Mouse (Mus musculus) adrenal gland, adult (tissue): ENCODE measurements around the gene Pcyt2.

Source experiments
- DNase-seq, 2 experiments: peaks; one replicate each; pipeline ENCODE4 v3.0.0; 2022 to 2023; ENCODE audit warnings: low spot score in 1 of 2; ENCODE audit not compliant: inconsistent age in 2 of 2

Pcyt2 gene

DNA sequence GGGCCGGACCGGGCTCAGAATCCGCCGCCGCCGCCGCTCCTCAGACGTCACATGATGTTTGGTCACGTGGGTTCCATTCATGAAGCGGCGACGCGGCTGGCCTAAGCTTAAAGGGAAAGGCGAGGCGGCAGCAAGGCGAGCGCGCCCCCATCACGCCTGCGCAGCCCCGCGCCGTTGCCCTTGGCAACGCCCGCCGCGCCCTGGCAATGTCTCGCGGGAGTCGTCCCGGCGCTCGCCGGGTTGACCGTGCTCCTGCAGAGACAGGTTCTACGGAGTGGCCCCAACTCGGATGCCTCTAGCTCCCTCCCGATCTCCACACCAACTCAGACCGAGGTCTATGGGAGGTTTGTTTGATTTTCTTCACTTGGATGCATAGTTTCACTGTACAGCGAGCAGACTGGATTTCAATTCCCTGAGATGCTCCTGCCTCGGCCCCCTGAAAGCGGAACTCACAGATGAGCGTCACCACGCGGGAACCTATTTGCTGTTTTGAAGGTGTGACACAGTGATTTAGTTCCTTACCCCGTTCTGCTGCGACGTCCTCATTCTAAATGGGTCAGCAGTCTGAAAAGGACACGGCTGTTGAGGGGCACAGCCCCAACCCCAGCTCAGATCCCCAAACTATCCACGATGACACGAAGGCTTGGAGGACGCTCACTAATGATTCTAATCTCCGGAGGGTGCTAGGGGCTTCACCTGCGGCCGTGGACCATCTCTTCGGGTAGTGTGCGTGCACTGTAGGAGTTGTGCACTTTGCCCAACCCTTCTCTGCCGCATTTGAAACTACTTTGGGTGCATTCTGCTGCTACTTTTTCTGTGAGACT is 16.0 kb upstream of the Pcyt2 start, which contains the start of gene Mafg:
Mafg (minus strand) TSS at position 81 of the 824 bp plus-strand sequence.
- DNase-seq = peak; percentile 96 to 97

DNA sequence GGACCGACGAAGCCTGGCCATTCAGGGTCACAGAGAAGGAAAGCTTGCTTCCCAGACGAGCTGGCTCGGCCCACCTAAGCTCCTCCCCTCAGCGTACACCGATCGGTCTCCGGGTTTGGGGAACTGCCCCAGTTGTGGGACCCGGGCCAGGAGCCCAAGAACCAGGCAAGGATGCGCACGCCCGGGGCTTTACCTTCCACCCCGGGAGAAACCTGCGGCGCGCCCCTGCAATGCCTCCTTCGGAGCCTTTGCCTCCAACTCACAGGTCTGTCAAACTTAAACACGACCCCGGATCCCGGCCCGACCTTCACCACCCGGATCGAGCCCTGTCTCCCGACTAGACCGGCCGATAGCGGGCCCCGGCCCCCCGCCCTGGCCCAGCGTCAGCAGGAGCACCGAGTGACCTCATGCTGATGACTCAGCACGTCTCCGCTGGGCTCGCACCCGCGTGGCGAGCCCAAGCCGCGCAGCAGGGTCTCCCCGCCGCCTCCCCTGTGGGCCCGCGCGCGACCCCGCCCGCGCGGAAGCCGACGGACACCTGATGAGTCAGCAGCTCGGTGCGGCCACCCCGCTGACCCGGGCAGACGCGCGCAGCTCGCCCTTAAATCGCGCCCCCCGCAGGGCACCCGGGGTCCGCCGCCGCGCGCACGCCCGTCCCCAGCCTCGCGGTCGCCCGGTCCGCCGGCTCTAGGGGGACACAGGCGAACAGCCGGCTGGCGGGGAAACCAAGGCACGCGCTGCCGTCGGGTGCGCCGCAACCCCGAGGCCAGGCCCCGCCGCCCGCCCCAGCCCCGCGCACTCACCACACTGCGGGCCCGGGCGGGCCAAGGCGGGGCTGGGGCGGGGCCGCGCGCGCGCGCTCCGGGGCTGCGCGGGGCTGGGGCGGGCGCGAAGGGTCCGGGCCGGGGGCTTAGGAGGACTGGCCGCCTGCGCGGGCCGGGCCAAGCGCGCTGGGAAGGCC is 15.1 kb upstream of the Pcyt2 start:
- DNase-seq = peak; percentile 90 to 96

DNA sequence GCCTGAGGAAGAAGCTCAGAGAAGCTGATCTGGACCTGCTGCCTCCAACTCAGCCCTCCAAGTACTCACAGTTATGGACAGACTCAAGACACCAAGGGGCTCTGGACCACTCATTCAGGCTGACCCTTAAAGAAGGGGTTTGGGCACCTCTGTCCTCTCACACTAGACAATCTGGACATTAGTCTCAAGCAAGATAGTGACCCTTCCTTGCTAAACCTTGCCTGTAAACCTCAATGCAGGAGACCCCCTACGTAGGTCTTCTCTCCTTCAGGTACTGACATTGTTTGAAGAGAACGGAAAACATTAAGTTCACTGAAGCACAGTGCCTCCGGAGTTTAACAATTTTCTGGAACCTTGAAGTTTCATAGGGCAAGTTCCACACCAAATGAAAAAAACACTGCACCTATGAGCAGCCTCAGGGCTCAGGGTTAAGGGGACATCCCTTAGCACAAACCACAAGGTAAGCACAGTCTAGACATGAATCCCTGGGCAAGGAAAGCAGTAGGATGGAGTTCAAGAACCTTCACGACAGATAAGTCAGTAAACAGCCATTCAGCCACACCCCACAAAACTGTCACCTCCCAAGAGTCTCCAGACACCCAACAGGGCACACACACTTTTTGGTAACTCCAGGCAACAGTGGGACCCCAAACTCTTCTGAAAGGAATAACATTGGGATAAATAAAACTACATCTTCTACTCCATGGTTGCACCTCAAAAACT is 14.2 kb upstream of the Pcyt2 start:
- DNase-seq = peak; percentile 18 to 54

DNA sequence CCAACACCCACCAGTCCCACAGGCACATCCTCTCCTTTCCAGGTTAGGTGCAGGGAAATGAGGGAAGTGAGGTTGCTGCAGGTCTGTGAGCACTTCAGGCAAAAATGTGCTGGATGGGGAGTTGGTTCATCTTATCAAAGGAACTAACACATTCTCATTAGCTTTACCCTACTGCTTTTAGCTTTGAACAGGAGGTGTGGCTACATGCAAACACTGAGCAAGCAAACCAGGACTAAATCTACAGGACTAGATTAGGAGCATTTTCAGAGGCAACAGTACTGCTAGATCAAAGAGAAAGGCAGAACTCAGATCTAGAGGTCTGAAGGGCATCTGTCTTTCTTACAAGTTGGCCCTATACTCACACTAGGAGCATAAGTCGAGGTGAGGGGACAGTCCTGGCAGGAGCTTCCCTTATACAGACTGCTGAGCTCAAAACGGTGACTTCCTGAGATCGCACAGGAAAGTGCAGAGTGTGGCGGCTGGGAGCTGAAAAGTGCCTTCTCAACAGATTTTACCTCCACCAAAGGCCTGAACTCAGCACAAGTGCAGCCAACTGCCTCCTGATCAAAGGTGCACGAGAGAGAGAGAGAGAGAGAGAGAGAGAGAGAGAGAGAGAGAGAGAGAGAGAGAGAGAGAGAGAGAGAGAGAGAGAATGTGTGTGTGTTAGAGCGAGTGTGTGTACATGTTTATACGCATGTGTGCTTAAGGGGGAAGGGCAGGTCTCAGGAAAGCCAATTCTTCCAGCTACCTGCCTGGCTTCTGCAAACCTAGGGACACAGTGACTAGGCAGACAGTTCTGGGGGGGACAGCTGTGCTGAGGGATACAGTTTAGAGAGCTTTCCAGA is 13.4 kb upstream of the Pcyt2 start:
- peak; percentile 16 to 60 for DNase-seq

DNA sequence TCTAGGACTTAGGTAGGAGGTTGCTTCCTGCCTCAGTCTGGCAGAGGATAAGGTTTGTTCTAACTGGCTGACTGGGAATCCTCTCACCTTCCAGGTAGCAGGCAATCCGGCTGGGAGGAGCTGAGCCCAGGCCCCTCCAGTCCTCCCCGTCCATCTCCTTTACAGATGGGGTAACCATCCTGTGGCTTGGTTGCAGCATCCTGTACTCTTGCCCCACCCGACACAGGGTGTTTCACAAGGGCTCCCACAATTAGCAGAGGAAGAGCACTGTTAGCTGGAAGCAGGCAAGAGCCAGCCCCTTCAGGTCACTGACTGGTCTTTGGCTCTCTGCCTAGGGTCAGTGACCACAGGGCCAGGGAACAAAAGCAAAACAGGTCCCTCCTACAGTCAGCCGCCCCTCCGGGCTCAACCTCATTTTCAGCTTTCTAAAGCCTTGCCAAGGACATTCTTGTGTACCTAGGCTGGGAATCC is 12.7 kb upstream of the Pcyt2 start:
- peak; percentile 67 to 79 for DNase-seq

DNA sequence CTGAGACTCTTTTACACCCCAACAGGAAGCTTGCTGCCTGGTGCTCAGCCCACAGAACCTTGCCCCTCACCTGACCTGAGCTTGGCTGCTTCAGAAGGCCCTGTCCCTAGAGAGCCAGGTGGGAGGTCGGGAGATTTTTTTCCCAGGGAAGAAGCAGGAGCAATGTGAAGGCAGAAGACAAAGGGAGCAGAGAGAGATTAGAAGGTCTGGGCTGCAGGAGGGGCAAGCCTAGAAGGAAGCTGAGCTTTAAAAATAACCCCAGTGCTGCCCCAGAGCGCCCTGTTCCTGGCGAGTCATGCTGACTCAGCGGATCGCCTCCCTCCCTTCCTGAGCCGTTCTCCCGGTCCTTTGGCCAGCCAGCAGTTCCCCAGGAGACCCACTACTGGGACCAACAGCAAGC is 12.2 kb upstream of the Pcyt2 start:
- peak; percentile 78 to 82 for DNase-seq

DNA sequence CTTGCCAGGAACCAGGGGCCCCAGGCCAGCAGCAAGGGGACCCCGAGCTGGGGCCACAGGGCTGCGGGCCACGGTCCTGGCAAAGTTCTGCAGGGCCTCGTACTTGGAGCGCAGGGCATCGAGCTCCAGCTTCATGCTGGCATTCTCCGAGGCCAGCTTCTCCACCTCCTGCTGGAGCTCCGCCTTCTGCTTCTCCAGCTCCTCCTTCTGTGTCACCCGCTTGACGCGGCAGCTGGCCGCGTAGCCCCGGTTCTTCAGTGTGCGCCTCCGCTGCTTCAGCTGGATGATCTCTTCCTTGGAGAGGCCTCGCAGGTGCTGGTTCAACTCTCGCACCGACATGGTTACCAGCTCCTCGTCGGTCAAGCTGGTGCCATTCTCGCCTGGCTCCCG is 11.6 kb upstream of the Pcyt2 start:
- DNase-seq = peak; percentile 68 to 82

DNA sequence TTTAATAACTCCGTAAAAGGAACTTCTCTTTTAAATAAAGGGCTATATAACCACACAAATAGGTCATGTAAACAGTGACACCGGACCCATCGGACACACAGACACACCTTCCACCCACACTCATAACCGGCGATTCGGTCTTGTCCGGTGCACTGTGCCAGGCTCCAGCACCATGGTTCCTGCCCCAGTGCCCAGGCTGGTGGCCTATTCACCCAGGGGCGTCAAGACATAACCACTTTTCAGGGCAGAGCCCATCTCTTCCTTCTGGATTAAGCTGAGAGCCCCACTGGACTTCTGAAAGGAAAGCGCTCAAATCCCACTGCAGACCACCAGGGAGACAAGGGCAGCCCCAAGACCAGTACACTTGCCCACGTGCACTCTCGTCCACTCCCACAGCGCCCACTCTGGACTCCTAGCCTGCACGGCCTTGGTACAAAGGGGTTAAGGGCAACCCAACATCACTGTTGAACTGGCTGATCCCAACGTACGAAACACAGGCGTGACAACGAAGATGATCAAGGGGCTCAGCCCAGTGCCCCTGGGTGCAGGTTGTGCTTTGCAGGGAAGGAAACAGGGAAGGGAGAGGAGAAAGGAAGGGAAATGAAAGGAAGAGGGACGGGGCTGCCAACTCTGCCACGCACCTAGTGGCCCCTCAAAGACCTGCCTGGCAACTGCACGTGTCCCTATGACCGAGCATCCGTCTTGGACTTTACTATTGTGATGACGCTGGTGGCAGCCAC is 11.0 kb upstream of the Pcyt2 start:
- peak in 1 of 2 experiments; percentile 31 for DNase-seq

DNA sequence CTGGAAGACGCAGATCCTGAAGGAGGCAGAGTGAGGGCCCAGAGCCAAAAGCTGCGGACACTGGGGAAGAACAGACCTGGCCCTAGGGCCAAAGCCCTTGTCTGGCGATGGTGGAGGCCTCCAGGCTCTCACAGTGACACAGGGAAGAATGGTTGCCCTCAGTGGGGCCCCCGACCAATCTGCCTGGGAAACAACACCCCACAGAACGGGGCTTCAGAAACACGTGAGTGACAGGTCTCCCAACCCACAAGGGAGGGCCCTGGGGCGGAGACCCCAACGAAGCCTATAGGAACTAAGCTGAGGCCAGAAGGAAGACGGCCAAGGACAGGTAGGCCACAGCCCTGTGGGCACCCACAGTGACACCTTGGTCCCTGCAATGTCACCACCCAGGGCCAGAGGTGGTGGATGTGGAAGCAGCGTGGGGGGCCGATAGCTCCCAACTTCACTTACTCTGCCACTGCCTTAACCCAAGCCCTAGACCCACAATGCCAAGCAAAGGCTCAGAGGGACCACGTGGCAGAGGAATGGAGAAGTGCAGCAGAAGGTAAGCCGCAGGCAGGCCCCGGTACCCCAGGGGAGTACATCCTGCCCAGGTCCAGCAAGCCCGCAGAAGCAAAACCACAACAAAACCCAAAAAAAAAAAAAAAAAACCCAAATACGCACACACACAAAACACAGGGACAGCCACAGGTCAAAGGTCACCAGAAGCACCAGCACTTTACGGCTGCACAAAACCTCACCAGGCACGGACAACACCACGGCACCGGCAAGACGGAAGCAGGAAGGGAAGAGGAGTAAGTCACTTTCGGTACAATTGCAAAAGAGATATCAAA is 9.9 kb upstream of the Pcyt2 start:
- DNase-seq = peak; percentile 27 to 50

DNA sequence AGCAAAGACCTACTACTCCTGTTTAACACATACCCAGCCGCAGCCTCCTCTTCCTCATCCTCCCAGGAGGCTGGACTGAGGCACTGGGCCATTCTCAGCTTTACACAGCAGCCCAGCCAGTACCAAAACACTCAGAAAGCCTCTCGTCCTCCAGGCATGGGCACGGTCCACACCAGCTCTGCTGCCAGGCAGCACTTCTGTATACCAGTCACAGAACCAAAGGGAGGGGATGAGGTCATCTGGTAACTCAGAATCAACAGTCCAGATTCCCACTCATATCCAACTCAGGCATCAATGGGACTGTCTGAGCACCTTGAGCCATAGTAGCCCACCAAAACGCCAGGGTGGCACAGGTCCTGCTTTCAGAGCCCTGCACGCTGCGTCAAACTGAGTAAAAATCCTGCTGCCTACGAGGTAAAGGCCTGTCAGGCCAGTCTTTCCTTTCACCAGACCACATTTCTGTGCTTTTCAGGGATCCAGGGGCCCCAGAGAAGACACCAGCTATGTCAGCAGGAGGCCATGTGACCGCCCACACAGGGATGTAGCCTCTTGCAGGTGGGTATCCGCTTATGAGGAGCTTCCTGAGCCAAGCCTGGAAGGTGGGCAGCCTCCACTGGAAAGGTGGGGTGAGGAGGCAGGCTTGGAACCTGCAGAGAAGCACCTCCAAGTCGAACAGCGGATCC is 9.2 kb upstream of the Pcyt2 start:
- peak; percentile 7 to 39 for DNase-seq

DNA sequence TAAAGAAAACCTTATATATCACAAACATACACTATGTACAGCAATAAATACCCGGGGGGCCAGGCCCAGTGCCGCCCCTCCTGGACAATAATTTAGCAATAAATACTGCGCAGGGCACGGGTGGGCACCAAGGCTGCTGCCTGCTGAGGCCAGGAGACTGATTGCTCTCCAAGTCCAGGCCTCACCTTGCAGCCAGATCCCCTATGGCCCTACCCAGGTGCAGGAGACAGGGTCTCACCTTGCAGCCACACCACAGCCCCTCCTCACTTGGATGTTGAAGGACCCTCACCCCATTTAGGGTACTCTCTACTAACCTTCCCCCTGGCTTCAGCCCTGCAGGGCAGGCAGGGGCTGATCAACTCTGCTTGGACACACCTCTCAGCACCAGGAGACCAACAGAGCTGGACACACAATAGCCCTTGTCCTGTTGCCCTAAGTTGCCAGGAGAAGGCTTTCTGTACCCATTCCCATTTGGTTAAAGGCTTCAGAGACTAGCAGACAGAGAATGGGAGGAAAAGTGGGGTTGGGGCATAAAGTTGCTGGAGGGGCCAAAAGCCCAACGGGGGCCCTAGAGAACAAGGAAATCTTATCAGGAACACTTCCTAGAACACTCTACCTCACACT is 7.5 kb upstream of the Pcyt2 start, which contains the start of gene Sirt7:
Sirt7 (minus strand) TSS at position 89 of the 624 bp plus-strand sequence.
- peak in 1 of 2 experiments; percentile 31 for DNase-seq

DNA sequence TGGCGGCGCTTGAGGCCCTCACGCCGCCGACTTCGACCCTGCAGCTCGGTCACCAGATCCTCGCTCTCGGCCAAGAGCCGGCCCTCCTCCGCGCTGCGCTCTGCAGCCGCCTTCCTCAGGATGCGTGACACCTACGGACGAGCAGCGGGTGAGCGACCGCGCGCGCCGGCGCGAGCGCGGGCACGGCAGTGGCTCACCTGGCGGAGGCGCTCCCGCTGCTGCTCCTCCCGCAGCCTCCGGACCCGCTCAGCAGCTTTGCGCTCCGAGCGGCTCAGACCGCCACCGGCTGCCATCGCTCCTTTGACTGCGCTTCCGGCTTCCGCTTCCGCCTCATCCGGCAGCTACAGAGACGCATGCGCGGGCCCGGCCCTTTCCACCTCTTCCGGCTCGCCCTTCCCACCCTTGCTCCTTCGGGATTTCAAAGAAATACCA is 7.0 kb upstream of the Pcyt2 start:
- peak; percentile 89 to 94 for DNase-seq

DNA sequence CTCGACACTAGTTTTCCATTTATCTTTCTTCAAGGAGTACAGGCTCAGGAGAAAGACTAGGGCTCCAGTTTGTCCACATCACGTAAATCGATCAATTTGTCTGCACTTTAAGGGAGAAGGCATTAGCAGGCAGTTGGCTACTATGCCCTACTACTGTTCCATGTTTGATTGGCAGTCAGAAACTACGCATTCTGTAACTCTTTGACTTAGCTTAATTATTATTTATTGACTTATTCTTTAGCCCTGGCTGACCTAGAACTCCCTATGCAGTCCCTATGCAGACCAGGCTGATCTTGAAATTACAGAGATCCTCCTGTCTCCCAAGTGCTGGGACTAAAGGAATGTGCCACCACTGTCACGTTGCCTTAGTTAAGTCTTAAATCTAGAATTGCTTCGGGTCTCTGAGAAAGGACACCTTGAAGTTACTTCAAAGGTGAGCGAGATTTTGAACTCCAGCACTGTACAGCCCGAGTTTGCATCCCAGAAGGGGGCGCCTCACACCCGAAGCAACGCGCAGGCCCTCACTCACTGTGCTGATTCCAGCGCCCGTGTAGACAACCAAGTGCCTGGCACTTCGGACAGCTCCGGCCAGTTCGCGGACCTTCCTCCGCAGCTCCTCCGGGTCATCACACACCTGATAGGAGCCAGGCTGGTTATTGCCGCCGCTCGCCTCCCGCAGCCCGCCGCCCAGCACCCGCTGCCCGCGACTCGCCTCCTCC is 6.4 kb upstream of the Pcyt2 start:
- DNase-seq = peak; percentile 76 to 88

DNA sequence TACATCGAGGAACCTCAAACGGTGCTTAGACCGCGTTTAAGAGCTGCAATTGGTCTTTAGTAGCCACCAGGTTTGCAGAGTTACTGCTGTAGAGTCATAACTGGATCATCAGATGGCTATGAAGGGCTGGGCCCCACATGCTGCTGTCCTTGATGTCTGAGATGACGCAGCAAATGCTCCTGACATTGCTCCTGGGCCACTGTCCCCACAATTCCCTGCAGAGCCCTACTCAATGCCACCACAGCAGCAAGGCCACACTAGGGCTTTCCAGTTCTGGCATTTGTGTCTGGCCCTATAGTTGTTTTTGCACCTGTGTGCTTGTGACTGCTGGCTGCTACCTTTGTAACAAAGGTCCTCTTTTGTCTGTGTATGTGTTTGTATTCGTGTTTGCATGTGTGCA is 5.1 kb upstream of the Pcyt2 start:
- peak in 1 of 2 experiments; percentile 83 for DNase-seq

DNA sequence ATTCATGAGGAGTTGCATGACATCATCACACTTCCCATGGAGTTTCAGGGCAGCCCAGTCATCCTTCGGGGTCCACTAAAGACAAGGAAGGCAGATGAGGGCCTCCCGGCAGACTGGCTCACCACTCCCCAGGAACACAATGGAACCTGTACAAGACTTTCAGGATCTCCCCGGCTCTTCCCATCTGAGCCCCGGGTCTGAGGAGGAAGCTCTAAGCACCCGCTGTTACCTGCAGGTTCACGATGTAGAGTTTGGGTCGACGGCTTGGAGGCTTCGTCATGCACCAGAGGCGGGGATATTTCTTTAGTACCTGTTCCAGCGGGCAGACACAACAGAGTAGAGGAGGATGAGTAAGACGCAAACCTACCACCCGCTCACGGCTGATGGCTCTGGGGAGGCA is 2.5 kb upstream of the Pcyt2 start:
- peak in 1 of 2 experiments; percentile 24 for DNase-seq
